Mouse (Mus musculus): ENCODE results near the gene Pla2g10. TPM values are rescaled to one million over a fixed set of nuclear protein-coding genes. Genes with fewer than 3 reads are reported as not detected.

Pla2g10 gene
- not detected in 2 replicates for total RNA-seq (2023)

GRCm38 (mm10) chr16:13730285-13731255 is at the start of gene Pla2g10:
Gene Pla2g10 (minus strand): TSS chr16:13730983.

GRCm38 (mm10) chr16:13671685-13672385 is 58.9 kb downstream of the Pla2g10 start, which contains the start of the genes Bfar and 3110001I22Rik:
Gene Bfar (plus strand): TSS chr16:13671858.
Gene 3110001I22Rik (plus strand): TSS chr16:13671929.

GRCm38 (mm10) chr16:13667878-13668343 is 62.9 kb downstream of the Pla2g10 start, which contains the start of gene Parn:
Gene Parn (minus strand): TSS chr16:13668170.

Other genes starting within 250 kb of the Pla2g10 start
- gene Parn, start 62.8 kb downstream of the Pla2g10 start, total RNA-seq (2023), result 8.3 and 9.4 TPM in 2 replicates
- 21.2 and 31.3 TPM in 2 replicates for gene Bfar, start 59.1 kb downstream of the Pla2g10 start, total RNA-seq (2023)
- gene 3110001I22Rik, start 59.1 kb downstream of the Pla2g10 start, total RNA-seq (2023), result 12.8 and 16.8 TPM in 2 replicates
- 7.7 and 8.2 TPM in 2 replicates for gene Rrn3, start 49.7 kb upstream of the Pla2g10 start, total RNA-seq (2023)
- gene Ntan1, start 87.9 kb upstream of the Pla2g10 start, total RNA-seq (2023), result 30.4 and 34.8 TPM in 2 replicates
- gene Pdxdc1, start 172.1 kb upstream of the Pla2g10 start, total RNA-seq (2023), result 35.9 and 68.0 TPM in 2 replicates
- 1.2 and 1.3 TPM in 2 replicates for gene Mpv17l, start 172.2 kb upstream of the Pla2g10 start, total RNA-seq (2023)

Measured in neutrophil, adult 65 days (primary cell).